Mouse (Mus musculus): ENCODE measurements around the gene Igfbp7. TPM values are rescaled to one million over a fixed set of nuclear protein-coding genes. Genes with fewer than 3 reads are reported as not detected.

The Igfbp7 gene
- total RNA-seq, 1 experiment from 2014 or later: 0.47 TPM

DNA sequence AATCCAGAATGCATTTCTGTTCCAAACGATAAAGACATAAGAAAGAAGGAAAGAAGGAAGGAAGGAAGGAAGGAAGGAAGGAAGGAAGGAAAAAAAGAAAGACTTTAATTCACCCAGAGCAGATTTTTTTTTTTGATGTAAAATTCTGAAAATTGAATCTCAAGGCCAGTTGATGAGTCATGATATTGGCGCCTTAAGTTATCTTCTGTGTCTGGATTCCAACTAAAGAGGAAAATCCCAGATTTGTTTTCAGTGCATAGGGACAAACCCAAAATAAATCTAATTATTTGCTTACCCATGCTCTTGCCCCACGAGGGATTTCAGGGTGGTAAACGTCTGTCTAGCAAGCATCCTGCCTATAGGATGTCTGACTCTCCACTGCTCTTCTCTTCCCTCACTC lies 46.8 kb downstream of the Igfbp7 start:
- no peak for ATAC-seq (ENCODE audit: extremely low read depth, insufficient number of reproducible peaks, low FRiP score, poor library complexity, severe bottlenecking)

DNA sequence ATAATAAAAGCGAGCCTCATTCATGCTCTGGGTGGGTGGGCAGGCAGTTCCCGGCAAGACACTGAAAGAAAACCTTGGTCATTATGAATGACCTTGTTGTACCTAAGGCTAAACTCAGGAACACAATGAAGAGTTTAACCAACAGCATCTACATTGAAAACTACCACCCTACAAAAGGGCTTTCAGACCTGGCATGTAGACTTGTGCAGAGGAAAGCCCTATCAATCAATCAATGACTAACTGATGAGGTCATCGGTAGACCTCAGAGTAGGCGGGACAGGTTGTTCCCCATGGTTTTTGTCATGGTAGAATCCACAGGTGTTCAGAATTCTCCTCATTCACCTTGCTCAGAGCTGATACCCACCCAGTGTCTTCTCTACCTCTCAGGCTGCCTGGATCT lies 47.9 kb downstream of the Igfbp7 start:
- ATAC-seq (ENCODE audit: extremely low read depth, insufficient number of reproducible peaks, low FRiP score, poor library complexity, severe bottlenecking): no peak

DNA sequence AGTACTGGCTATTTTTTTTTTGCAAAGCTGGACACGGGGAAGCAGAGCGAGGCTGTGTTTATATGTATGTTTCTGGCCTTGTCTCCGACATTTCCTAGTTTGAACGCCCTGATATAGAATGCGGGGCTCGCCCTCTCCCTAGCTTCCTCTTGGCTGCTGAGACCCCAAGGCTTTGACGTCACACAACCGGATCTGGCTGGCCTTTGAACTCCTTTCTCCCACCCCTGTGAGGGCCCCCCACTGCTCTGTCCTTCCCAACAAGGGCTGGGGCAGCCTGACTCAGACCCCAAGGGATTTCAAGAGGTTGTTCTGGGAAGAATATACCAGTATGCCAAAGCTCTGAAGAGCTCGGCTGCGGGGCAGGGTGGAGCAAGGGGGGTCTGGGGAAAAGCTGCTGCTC lies 49.5 kb downstream of the Igfbp7 start:
- ATAC-seq (ENCODE audit: extremely low read depth, insufficient number of reproducible peaks, low FRiP score, poor library complexity, severe bottlenecking): no peak

DNA sequence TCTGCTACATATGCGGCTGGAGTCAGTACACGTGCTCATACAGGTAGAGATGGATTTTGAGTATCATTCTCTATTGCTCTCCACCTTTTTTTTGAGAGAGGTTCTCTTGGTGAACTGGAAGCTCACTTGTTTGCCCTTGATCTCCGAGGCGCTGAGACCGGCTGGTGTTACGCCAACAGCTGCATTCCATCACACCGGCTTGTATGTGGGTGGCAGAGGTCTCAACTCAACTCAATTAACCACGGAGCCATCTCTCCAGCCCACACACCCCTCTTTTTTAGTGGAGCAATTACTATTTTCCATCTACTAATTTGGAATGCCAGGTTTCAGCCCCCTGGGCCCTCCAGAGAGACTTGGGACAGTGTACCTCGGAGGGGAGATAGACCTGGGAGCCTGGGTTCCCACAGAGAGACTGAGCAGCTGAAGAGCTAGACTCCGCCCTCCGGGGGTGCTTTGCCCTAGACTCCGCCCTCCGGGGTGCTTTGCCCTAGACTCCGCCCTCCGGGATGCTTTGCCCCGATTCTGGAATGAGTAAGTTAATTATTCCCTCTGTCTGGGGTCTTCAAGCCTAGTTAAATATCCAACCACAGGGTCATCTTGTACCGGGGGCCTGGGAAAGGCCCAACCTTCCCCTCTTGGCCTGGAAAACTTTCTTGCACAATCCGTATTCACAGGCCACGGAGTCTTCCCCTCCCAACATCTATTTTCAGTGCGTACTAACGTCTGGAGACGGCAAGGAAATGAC lies 50.3 kb downstream of the Igfbp7 start:
- no peak for ATAC-seq (ENCODE audit: extremely low read depth, insufficient number of reproducible peaks, low FRiP score, poor library complexity, severe bottlenecking)

DNA sequence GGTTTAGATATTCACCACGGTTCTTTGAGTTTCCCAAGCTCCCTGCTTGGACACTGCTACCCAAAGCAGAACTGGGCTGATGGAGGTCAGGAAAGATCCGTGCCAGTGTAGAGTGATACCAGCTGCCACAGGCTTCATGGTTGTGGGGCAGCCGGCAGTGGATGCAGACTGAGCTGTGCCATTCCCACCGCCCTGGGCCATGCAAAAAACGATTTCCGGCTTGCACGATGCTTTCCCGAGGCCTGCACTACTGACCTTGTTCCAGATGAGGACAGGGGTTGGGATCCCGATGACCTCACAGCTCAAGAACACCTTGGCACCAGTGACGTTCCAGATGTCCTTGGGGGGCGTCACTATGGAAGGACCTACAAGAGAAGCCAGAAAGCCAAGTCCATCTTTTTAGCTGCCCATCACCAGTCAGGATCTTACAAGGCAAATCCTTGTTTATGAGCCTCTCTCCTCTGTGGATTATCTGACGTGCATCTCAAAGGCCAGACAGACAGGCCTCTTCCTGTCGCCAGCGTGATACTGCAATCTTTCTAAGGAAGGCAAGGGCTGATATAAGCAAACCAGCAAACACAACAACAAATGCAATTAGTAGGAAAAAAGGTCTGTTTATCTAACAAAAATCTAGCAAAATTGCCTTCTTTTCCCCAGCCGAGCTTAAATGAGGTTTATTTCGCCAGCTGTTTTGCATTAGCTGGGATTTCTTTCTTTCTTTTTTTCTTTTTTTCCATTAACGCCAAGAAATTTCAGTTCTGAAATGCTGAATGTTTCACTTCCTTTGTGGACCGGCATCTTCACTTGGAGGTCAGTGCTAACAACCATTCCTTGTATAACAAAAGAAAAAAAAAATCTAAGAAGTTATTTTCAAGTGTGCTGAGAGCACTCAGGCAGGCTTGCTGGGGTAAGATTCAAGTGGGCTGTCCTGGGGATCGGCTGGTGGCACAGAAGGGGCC lies 52.3 kb downstream of the Igfbp7 start:
- ATAC-seq (ENCODE audit: extremely low read depth, insufficient number of reproducible peaks, low FRiP score, poor library complexity, severe bottlenecking): no peak

DNA sequence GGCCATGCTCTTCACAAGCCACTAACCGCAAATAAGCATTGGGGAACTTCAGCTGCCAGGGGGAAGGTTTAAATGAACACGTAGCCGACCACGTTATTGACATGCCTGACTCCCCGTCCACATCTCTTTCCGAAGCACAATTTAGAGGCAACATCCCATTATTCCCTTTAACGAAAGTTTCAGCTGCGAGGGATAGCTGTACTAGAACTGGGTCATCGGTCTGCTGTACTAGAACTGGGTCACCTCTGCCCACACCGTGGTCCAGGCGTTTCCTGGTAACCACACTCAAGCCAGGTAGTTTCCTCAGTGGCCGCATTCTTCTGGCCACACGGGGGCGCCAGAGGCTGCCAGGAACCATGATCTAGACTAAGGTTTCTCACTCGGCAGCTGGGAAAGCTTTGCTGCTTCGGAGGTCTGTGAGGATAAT lies 53.5 kb downstream of the Igfbp7 start:
- peak; percentile 75 for ATAC-seq (ENCODE audit: extremely low read depth, insufficient number of reproducible peaks, low FRiP score, poor library complexity, severe bottlenecking)

DNA sequence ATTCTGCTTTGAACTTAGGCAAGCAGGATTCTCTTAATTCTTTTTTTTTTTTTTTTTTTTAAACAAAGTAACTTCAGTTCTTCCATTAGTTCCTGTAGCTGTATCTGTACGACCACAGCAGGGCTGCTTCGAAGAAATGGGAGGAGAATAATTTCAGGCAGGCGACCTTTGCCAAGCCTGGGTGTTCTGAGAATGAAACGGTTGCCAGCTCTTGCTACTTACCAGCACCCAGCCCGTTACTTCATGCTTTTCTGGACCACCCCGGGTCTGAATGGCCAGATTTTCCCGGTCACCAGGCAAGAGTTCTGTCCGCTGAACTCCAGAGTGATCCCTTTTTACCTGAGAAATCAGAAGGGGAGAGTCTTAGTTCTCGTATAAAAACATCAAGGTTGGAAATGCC lies 56.1 kb downstream of the Igfbp7 start:
- ATAC-seq (ENCODE audit: extremely low read depth, insufficient number of reproducible peaks, low FRiP score, poor library complexity, severe bottlenecking): no peak

DNA sequence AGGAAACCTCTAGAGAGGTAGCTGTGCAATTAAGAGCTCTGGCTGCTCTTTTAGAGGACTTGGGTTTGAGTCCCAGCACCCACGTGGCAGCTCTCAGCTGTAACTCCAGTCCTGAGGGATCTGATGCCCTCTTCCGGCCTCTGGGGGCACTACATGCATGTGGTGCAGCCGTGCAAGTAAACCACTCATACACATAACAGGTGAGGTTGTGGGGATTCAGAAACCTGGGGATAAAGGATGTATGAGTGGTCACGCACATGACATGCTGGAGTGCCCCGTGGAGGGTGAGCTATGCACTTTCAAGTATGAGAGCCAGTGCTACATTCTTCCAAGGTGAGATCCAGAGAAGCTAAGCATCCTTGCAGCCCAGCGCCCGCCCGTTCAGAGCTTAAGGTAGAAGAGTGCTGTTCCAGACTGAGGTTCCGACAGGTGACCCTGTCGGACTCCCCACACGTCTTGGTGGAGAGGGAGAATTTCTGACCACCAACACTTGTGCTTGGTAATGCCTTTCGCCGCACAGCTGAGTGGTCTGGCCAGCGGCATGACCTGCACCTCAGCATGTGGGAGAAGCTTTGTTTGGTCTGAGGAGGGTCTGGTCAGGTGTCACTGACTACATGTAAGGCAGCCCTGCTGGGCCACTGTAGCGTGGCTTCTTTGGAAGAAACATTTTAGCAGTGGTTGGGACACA lies 57.7 kb downstream of the Igfbp7 start:
- ATAC-seq (ENCODE audit: extremely low read depth, insufficient number of reproducible peaks, low FRiP score, poor library complexity, severe bottlenecking): no peak

DNA sequence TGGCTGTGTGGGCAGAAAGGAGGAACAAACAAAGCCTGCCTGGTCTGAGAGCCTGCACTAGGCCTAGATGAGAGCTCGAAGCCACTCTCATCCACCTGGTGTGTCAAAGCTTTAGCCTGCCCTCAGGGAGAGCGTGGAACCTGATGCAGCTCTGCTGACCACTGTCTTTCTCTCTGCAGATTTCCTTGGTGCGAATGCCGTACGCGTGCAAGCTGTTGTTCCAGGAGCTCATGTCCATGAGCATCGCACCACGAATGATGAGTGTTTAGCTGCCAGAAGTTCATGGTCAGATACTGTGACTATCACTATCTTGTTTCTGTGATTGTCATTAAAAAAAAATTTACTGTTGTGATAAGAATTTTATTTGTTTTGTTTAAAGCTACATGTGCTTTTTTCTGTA lies 58.9 kb downstream of the Igfbp7 start:
- ATAC-seq (ENCODE audit: extremely low read depth, insufficient number of reproducible peaks, low FRiP score, poor library complexity, severe bottlenecking): no peak

DNA sequence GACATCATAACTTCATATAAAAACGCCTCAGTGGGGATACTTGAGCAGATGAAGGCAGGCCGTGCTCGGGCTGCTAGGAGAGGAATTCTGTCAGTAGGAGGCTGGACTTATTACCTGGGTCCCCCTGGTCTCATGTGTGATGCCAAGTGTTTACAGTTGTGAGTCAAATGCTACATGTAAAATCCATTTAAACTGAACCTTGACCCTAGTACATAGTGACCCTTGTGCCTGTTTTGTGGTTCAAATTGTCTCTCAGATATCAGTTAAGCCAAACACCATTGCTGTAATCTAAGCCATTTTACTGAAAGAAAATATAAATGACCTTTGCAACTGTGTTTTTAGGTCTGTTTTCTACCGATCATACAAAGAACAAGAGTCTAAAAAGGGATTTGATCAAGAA lies 67.8 kb downstream of the Igfbp7 start:
- ATAC-seq (ENCODE audit: extremely low read depth, insufficient number of reproducible peaks, low FRiP score, poor library complexity, severe bottlenecking): no peak

DNA sequence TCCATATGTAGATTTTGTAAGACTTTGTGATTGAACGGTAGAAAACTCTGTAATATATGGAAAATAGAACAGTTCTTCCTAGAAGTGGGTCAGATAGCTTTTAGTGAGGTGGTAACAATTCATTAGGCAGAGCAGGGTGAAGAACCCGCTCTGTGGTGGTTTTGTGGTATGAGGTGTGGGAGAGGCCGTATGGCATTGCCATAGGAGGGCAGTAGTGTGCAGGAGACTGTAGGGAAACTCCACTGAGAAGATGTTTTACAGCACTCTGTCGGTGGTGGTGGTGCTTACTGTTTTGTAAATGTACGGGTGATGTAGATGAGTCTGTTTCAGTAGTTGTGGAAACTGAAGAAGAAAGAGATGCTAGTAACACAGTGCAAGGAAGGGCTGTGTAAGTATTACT lies 77.7 kb downstream of the Igfbp7 start:
- ATAC-seq (ENCODE audit: extremely low read depth, insufficient number of reproducible peaks, low FRiP score, poor library complexity, severe bottlenecking): no peak

DNA sequence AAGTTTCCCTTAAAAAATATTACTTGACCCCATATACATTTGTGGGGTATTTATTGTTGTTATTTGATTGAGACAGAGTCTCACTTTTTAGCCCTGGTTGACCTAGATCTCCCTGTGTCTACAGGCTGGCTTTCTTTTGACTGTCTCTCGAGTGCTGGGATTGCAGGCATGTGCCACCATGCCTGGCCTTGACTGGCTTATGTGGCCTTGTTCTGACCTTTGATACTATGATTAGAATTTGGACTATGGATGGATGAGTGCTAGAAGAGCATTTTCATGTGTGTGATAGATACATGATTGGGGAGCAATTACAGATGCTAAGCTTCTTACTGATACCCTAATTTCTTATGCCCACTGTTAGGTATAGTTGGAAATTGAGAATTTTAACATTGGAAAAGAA lies 82.9 kb downstream of the Igfbp7 start:
- ATAC-seq (ENCODE audit: extremely low read depth, insufficient number of reproducible peaks, low FRiP score, poor library complexity, severe bottlenecking): no peak

DNA sequence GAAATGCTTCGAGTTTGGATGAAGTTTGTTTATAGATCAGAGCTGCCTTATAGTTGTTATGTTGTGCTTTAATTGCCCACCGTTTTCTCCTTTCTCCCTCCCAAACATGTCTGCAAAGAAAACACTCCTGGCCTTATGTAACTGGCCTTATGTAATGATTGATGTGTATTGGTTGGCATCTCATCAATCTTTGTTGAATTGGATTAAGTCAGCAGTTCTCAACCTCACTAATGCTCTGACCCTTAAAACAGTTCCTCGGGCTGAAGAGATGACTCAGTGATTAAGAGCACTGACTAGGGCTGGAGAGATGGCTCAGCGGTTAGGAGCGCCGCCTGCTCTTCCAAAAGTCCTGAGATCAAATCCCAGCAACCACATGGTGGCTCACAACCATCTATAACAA lies 92.9 kb downstream of the Igfbp7 start:
- ATAC-seq (ENCODE audit: extremely low read depth, insufficient number of reproducible peaks, low FRiP score, poor library complexity, severe bottlenecking): no peak

DNA sequence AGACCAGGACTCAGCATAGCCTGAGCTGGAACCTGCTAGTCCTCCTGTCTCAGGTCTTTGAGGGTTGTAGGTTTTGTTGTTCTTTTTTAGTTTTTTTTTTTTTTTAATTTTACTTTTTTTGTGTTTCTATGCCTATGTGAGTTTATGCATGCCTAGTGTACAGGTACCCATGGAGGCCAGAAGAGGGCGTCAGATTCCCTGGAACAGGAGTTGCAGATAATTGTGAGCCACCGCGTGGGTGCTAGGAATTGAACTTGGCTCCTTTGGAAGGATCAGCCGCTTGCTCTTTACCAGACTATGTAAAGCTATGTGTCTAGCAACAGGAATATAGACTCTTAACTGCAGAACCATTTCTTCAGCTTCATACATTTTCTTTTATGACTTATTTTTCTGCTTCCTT lies 93.6 kb downstream of the Igfbp7 start:
- ATAC-seq (ENCODE audit: extremely low read depth, insufficient number of reproducible peaks, low FRiP score, poor library complexity, severe bottlenecking): no peak

DNA sequence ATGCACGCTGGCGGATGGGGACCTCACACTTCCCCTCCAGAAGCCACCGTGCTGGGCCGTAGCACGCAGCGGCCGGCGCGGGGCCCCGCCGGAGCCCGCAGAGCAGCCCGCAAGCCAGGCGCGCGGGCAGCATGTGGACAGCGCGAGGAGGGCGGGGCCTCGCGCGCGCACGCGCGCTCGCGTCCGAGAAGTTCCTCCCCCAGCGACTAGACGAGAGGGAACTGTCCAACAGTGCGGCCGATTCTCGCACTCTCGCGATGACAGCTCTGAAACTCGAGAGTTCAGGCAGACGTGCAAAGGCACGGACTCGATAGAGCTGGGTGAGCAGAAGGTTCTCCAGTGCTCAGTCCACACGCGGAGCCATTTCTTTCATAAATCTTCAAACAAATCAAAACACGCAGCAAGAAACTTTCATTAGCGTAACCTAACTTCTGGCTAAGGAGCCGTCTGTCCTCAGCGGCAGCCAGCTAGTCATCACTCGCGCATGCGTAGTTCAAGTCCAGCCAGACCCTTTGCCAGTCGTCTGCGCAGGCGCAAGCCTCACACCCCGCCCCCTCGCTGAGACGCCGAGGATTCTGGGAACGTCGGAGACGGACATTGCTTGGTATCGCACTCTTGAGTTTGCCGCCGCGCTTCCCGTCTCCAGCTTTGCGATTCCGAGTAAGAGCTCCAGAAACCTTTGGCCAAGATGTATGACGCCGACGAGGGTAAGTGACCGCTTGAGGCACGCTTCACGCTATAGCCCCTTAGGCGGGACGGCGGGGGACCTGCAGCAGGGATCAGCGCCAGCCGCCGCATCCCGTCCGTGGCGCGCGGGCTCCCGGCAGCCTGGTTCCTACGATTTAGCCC lies 97.7 kb downstream of the Igfbp7 start, which contains the start of the genes Noa1 and Polr2b:
Noa1 (minus strand) TSS at position 161 of the 849 bp plus-strand sequence.
Polr2b (plus strand) TSS at position 224 of the 849 bp plus-strand sequence.
- peak; percentile 87 for ATAC-seq (ENCODE audit: extremely low read depth, insufficient number of reproducible peaks, low FRiP score, poor library complexity, severe bottlenecking)

DNA sequence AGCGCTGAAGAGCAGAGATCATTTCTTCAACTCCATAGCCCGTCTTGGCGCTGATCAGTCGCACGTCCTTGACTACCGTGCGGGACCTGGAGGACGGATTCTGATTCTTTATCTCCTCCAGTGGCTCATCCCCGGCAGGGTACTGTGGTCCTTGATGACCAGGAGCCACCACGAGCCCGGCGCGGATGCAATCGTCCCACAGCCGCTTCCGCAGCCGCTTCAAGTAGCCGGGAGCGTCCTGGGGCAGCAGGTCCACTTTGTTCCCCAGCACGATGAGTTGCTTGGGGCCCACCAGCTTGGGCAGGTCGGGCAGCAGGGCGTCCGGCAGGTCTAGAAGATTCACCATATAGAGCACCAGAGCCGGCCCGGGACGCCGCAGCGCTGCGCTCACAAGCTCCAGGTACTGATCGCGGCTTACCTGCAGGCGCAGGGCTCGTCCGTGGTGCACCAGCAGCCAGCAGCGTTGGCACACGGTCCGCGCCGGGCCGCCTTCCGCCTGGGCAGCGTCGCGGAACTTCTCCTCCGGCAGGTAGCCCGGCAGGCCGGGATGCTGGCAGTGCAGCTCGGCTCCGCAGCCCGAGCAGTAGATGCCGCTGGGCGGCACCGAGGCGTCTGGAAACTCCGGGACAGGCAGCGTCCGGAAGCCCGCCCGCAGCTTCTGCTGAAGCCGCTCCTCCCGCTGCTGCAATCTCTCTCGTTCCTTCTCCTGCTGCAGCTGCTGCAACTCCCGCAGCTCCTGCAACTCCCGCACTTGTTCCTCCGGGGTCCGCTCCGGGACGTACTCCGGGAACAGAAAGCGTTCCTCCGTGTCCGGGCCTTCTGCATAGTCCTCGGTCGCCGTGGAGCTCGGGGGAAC lies 98.6 kb downstream of the Igfbp7 start:
- 0 out of 2 replicates have a peak, but pooled peaks have one; percentile 4 for ATAC-seq (ENCODE audit: extremely low read depth, insufficient number of reproducible peaks, low FRiP score, poor library complexity, severe bottlenecking)

DNA sequence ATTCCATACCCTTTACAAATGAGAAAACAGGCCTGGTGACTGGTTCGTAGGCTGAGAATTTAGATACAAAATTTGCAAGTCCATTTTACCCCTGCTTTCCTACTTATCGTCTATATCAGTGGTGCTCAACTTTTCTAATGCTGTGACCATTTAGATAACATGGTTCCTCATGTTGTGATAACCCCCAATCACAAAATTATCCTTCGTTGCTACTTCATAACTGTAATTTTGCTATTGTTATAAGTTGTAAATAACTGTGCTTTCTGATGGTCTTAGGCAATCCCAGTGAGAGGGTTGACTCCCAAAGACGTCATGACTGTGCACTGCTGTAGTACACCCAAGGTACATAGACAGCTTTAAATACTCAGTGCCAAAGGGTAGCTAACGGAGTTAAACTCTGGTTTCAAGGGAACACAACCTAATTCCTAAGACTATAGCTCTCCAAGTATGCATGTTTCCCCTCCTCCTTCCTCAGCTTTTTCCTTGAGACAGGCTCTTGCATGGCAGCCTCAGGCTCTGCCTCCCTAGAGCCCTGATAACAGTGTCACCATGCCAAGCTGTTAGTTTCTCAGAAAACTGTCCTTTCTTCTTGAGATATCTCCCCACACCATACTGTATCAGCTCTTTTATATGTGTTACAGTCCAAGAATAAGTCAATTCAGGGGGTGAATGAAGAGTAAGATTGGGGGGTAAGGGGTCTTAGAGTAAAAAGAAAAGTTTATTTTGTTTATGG lies 99.9 kb downstream of the Igfbp7 start:
- ATAC-seq (ENCODE audit: extremely low read depth, insufficient number of reproducible peaks, low FRiP score, poor library complexity, severe bottlenecking): no peak

Data from neutrophil, adult 5-6 weeks (primary cell).